In genomic region chr19:10085454-10085853, GRCm38 (mm10) we compare ENCODE assay signal across 9 mouse cellular contexts.
"Had no signal": no experiment of that assay in that cellular context is flagged by ENCODE, and none has a peak within 500 bp of the region (broad histone marks: within the 10 kb centered on the region; RNA-seq: fewer than 3 reads in every experiment).

No protein-coding gene starts in this region.

- H3K27me3 ChIP-seq: limb, embryonic 15.5 days; lung, embryonic 15.5 days; midbrain, embryonic 13.5 days; stomach, embryonic 15.5 days had no signal

- H3K4me3 ChIP-seq: limb, embryonic 15.5 days; lung, embryonic 15.5 days; midbrain, embryonic 13.5 days; stomach, embryonic 15.5 days had no signal

- H3K4me1 ChIP-seq: limb, embryonic 15.5 days; lung, embryonic 15.5 days; midbrain, embryonic 13.5 days; stomach, embryonic 15.5 days had no signal

- ATAC-seq: intestine, embryonic 16.5 days; midbrain, embryonic 13.5 days had no signal

- H3K9me3 ChIP-seq: limb, embryonic 15.5 days; lung, embryonic 15.5 days; midbrain, embryonic 13.5 days; stomach, embryonic 15.5 days had no signal

- H3K4me2 ChIP-seq: limb, embryonic 15.5 days; lung, embryonic 15.5 days; midbrain, embryonic 13.5 days; stomach, embryonic 15.5 days had no signal

- H3K27ac ChIP-seq: limb, embryonic 15.5 days; liver, embryonic 14.5 days; lung, embryonic 15.5 days; midbrain, embryonic 13.5 days; stomach, embryonic 15.5 days had no signal

- H3K9ac ChIP-seq: limb, embryonic 15.5 days; liver, embryonic 14.5 days; lung, embryonic 15.5 days; midbrain, embryonic 13.5 days; stomach, embryonic 15.5 days had no signal

- DNase-seq: kidney, adult 9 months; right cerebral cortex, postnatal 14 days; thymus, postnatal 36 days had no signal
